Mouse (Mus musculus) myocyte (in vitro differentiated cells): ENCODE results near the gene Olfr961. TPM values are rescaled to one million over a fixed set of nuclear protein-coding genes. Genes with fewer than 3 reads are reported as not detected.

Experiments
- H3K27me3 ChIP-seq: one replicate; pipeline ENCODE4 v1.6.1; 2011; ENCODE audit not compliant: control insufficient read depth, insufficient read depth, insufficient read length
- H3K36me3 ChIP-seq: one replicate; pipeline ENCODE4 v1.6.1; 2011; ENCODE audit not compliant: control insufficient read depth, insufficient read depth
- H3K4me2 ChIP-seq: one replicate; pipeline ENCODE4 v1.6.1; 2011; ENCODE audit warnings: low read depth, control low read depth
- H3K4me3 ChIP-seq: one replicate; pipeline ENCODE4 v1.5.1; 2011; ENCODE audit warnings: mild to moderate bottlenecking, control low read depth, moderate library complexity
- H3K79me2 ChIP-seq: one replicate; pipeline ENCODE4 v1.6.1; 2011; ENCODE audit not compliant: control insufficient read depth, insufficient read depth
- H3ac ChIP-seq: one replicate; pipeline ENCODE4 v1.6.1; 2011; ENCODE audit not compliant: control insufficient read depth, insufficient read length
- CEBPB ChIP-seq: IDR thresholded peaks from 2 replicates; pipeline ENCODE4 v1.6.1; 2011; ENCODE audit warnings: mild to moderate bottlenecking, moderate library complexity; ENCODE audit not compliant: poor library complexity, insufficient read depth, severe bottlenecking
- MAX ChIP-seq: IDR thresholded peaks from one replicate; pipeline ENCODE4 v1.6.1; 2011; ENCODE audit warnings: low read depth, mild to moderate bottlenecking, control low read depth
- MYOD1 ChIP-seq, 3 experiments: IDR thresholded peaks; one replicate each; pipeline ENCODE4 v1.6.1; 2011; ENCODE audit warnings: control low read depth in 2 of 3, low read depth in 2 of 3, mild to moderate bottlenecking in 2 of 3, moderate library complexity in 1 of 3; ENCODE audit not compliant: insufficient read length in 2 of 3, control insufficient read depth in 1 of 3
- SRF ChIP-seq: IDR thresholded peaks from one replicate; pipeline ENCODE4 v1.6.1; 2011; ENCODE audit warnings: low read depth; ENCODE audit not compliant: control insufficient read depth, insufficient read length
- TCF3 ChIP-seq: IDR thresholded peaks from one replicate; pipeline ENCODE4 v1.6.1; 2011; ENCODE audit warnings: low read depth, control low read depth; ENCODE audit not compliant: insufficient read length
- polyA plus RNA-seq: library from polyadenylated mRNA; unstranded; fragments of >200 nt; fragmentation: generic; extraction: Trizol; gene quantifications from one replicate; pipeline ENCODE4 v1.2.1, GENCODE M21; 2012; ENCODE audit warnings: missing spikeins

The Olfr961 gene
- polyA plus RNA-seq, 1 experiment: not detected

GRCm38 (mm10) chr9:39679280-39679679, 34.4 kb downstream of the Olfr961 start:
- no peaks in the 10 kb centered on the region for H3K79me2 ChIP-seq
- no peak overlapping the region for H3K4me2 ChIP-seq
- H3K36me3 ChIP-seq: no peaks in the 10 kb centered on the region
- TF ChIP-seq MYOD1 (IDR thresholded peaks at IDR 0.05; ENCODE audit: control insufficient read depth in 1 of 3, insufficient read length in 2 of 3, low read depth in 2 of 3): no peak
- TF ChIP-seq MAX: no peak
- TF ChIP-seq CEBPB: no peak
- no peak for TF ChIP-seq SRF
- TF ChIP-seq TCF3: no peak
- H3ac ChIP-seq: no peak overlapping the region
- no peaks in the 10 kb centered on the region for H3K27me3 ChIP-seq
- H3K4me3 ChIP-seq: no peak overlapping the region

Other genes with a start within 250 kb of the Olfr961 start
- not detected for gene Olfr952, start 217.9 kb upstream of the Olfr961 start, polyA plus RNA-seq
- gene Olfr954, start 188.4 kb upstream of the Olfr961 start, polyA plus RNA-seq: not detected
- gene Olfr955, start 173.1 kb upstream of the Olfr961 start, polyA plus RNA-seq: not detected
- gene Olfr44, start 151.1 kb upstream of the Olfr961 start, polyA plus RNA-seq: not detected
- gene Olfr957, start 129.3 kb upstream of the Olfr961 start, polyA plus RNA-seq: not detected
- not detected for gene Olfr958, start 91.0 kb upstream of the Olfr961 start, polyA plus RNA-seq
- gene Olfr959, start 69.5 kb upstream of the Olfr961 start, polyA plus RNA-seq: not detected
- 0.01 TPM for gene AW551984, start 40.7 kb upstream of the Olfr961 start, polyA plus RNA-seq
- gene Olfr148, start 34.4 kb upstream of the Olfr961 start, polyA plus RNA-seq: not detected
- not detected for gene Olfr960, start 23.7 kb upstream of the Olfr961 start, polyA plus RNA-seq
- not detected for gene Olfr963, start 22.1 kb downstream of the Olfr961 start, polyA plus RNA-seq
- 0.02 TPM for gene Olfr149, start 62.0 kb downstream of the Olfr961 start, polyA plus RNA-seq
- not detected for gene Olfr965, start 66.3 kb downstream of the Olfr961 start, polyA plus RNA-seq
- gene Olfr150, start 85.9 kb downstream of the Olfr961 start, polyA plus RNA-seq: not detected
- not detected for gene Olfr967, start 101.2 kb downstream of the Olfr961 start, polyA plus RNA-seq
- not detected for gene Olfr968, start 138.2 kb downstream of the Olfr961 start, polyA plus RNA-seq
- gene Olfr969, start 145.9 kb downstream of the Olfr961 start, polyA plus RNA-seq: not detected
- gene Olfr970, start 163.8 kb downstream of the Olfr961 start, polyA plus RNA-seq: not detected
- gene Olfr971, start 191.8 kb downstream of the Olfr961 start, polyA plus RNA-seq: not detected
- gene Olfr972, start 221.3 kb downstream of the Olfr961 start, polyA plus RNA-seq: not detected